Mouse (Mus musculus): ENCODE results near the gene Zbtb32. TPM values are rescaled to one million over a fixed set of nuclear protein-coding genes. Genes with fewer than 3 reads are reported as not detected.

Zbtb32 gene
- polyA plus RNA-seq, 1 experiment: not detected

GRCm38 (mm10) chr7:30550603-30551002, 48.1 kb downstream of the Zbtb32 start:
- peaks cover 3% of the 10 kb centered on the region for H3K4me1 ChIP-seq (ENCODE audit: control insufficient read depth, insufficient read depth, insufficient read length, low read length)
- H3K27ac ChIP-seq (replicated peaks; ENCODE audit: low read depth, low read length): no peak overlapping the region

GRCm38 (mm10) chr7:30549880-30550279, 48.8 kb downstream of the Zbtb32 start:
- Histone ChIP-seq H3K27ac (replicated peaks; ENCODE audit: low read depth, low read length) (no peak overlapping the region), H3K4me1 (ENCODE audit: control insufficient read depth, insufficient read depth, insufficient read length, low read length) (peaks cover 3% of the 10 kb centered on the region), H3K4me3 (ENCODE audit: insufficient read depth, low read depth, low read length) (no peak overlapping the region)

More at GRCm38 (mm10) chr7:30550603-30551002, 48.1 kb downstream of the Zbtb32 start:
- no peak overlapping the region for H3K4me3 ChIP-seq (ENCODE audit: insufficient read depth, low read depth, low read length)

GRCm38 (mm10) chr7:30544327-30544726, 54.4 kb downstream of the Zbtb32 start:
- Histone ChIP-seq H3K4me3 (ENCODE audit: insufficient read depth, low read depth, low read length) (no peak overlapping the region), H3K4me1 (ENCODE audit: control insufficient read depth, insufficient read depth, insufficient read length, low read length) (no peaks in the 10 kb centered on the region), H3K27ac (replicated peaks; ENCODE audit: low read depth, low read length) (no peak overlapping the region)

- H3K4me1 ChIP-seq (ENCODE audit: control insufficient read depth, insufficient read depth, insufficient read length, low read length): no peaks in the 10 kb centered on the region
- H3K27ac ChIP-seq (replicated peaks; ENCODE audit: low read depth, low read length): no peak overlapping the region
- H3K4me3 ChIP-seq (ENCODE audit: insufficient read depth, low read depth, low read length): no peak overlapping the region
These were observed 58.1 kb downstream of the Zbtb32 start for GRCm38 (mm10) chr7:30540572-30540971.

Other genes with a start within 250 kb of the Zbtb32 start
- gene Lrfn3, start 236.1 kb downstream of the Zbtb32 start, polyA plus RNA-seq (2012; ENCODE audit: insufficient read depth, insufficient read length, missing spikeins): 0.67 and 2.4 TPM in 2 replicates
- gene Tyrobp, start 185.1 kb downstream of the Zbtb32 start, polyA plus RNA-seq (2012; ENCODE audit: insufficient read depth, insufficient read length, missing spikeins): 34.6 and 43.0 TPM in 2 replicates
- gene Hcst, start 179.1 kb downstream of the Zbtb32 start, polyA plus RNA-seq (2012; ENCODE audit: insufficient read depth, insufficient read length, missing spikeins): 2.5 and 2.8 TPM in 2 replicates
- 0.67 and 1.6 TPM in 2 replicates for gene Nfkbid, start 177.2 kb downstream of the Zbtb32 start, polyA plus RNA-seq (2012; ENCODE audit: insufficient read depth, insufficient read length, missing spikeins)
- 0.44 and 0.92 TPM in 2 replicates for gene Aplp1, start 153.4 kb downstream of the Zbtb32 start, polyA plus RNA-seq (2012; ENCODE audit: insufficient read depth, insufficient read length, missing spikeins)
- gene Kirrel2, start 141.2 kb downstream of the Zbtb32 start, polyA plus RNA-seq (2012; ENCODE audit: insufficient read depth, insufficient read length, missing spikeins): not detected in 2 replicates
- gene Nphs1, start 140.6 kb downstream of the Zbtb32 start, polyA plus RNA-seq (2012; ENCODE audit: insufficient read depth, insufficient read length, missing spikeins): not detected in 2 replicates
- not detected in 2 replicates for gene Prodh2, start 105.3 kb downstream of the Zbtb32 start, polyA plus RNA-seq (2012; ENCODE audit: insufficient read depth, insufficient read length, missing spikeins)
- 0.40 TPM in 1 of 2 replicates, not detected in the other for gene Arhgap33, start 63.8 kb downstream of the Zbtb32 start, polyA plus RNA-seq (2012; ENCODE audit: insufficient read depth, insufficient read length, missing spikeins)
- gene Hspb6, start 46.7 kb downstream of the Zbtb32 start, polyA plus RNA-seq (2012; ENCODE audit: insufficient read depth, insufficient read length, missing spikeins): 49.1 and 64.2 TPM in 2 replicates
- gene Proser3, start 46.6 kb downstream of the Zbtb32 start, polyA plus RNA-seq (2012; ENCODE audit: insufficient read depth, insufficient read length, missing spikeins): 0.95 and 4.2 TPM in 2 replicates
- gene Lin37, start 39.1 kb downstream of the Zbtb32 start, polyA plus RNA-seq (2012; ENCODE audit: insufficient read depth, insufficient read length, missing spikeins): 19.5 and 23.1 TPM in 2 replicates
- 59.1 and 65.5 TPM in 2 replicates for gene U2af1l4, start 35.6 kb downstream of the Zbtb32 start, polyA plus RNA-seq (2012; ENCODE audit: insufficient read depth, insufficient read length, missing spikeins)
- 0.91 and 5.5 TPM in 2 replicates for gene Gm49396, start 35.6 kb downstream of the Zbtb32 start, polyA plus RNA-seq (2012; ENCODE audit: insufficient read depth, insufficient read length, missing spikeins)
- 177 and 187 TPM in 2 replicates for gene Psenen, start 35.3 kb downstream of the Zbtb32 start, polyA plus RNA-seq (2012; ENCODE audit: insufficient read depth, insufficient read length, missing spikeins)
- gene Igflr1, start 33.5 kb downstream of the Zbtb32 start, polyA plus RNA-seq (2012; ENCODE audit: insufficient read depth, insufficient read length, missing spikeins): not detected in 2 replicates
- gene Kmt2b, start 10.2 kb downstream of the Zbtb32 start, polyA plus RNA-seq (2012; ENCODE audit: insufficient read depth, insufficient read length, missing spikeins): 7.1 and 16.1 TPM in 2 replicates
- not detected in 2 replicates for gene Upk1a, start 13.9 kb upstream of the Zbtb32 start, polyA plus RNA-seq (2012; ENCODE audit: insufficient read depth, insufficient read length, missing spikeins)
- 5,485 and 5,752 TPM in 2 replicates for gene Cox6b1, start 27.2 kb upstream of the Zbtb32 start, polyA plus RNA-seq (2012; ENCODE audit: insufficient read depth, insufficient read length, missing spikeins)
- not detected in 2 replicates for gene Etv2, start 36.9 kb upstream of the Zbtb32 start, polyA plus RNA-seq (2012; ENCODE audit: insufficient read depth, insufficient read length, missing spikeins)
- 24.5 and 39.6 TPM in 2 replicates for gene Rbm42, start 51.4 kb upstream of the Zbtb32 start, polyA plus RNA-seq (2012; ENCODE audit: insufficient read depth, insufficient read length, missing spikeins)
- 2.3 and 2.9 TPM in 2 replicates for gene Haus5, start 66.1 kb upstream of the Zbtb32 start, polyA plus RNA-seq (2012; ENCODE audit: insufficient read depth, insufficient read length, missing spikeins)
- not detected in 2 replicates for gene Pmis2, start 72.7 kb upstream of the Zbtb32 start, polyA plus RNA-seq (2012; ENCODE audit: insufficient read depth, insufficient read length, missing spikeins)
- not detected in 2 replicates for gene 2200002J24Rik, start 100.0 kb upstream of the Zbtb32 start, polyA plus RNA-seq (2012; ENCODE audit: insufficient read depth, insufficient read length, missing spikeins)
- not detected in 2 replicates for gene Atp4a, start 113.3 kb upstream of the Zbtb32 start, polyA plus RNA-seq (2012; ENCODE audit: insufficient read depth, insufficient read length, missing spikeins)
- 209 and 275 TPM in 2 replicates for gene Tmem147, start 130.6 kb upstream of the Zbtb32 start, polyA plus RNA-seq (2012; ENCODE audit: insufficient read depth, insufficient read length, missing spikeins)
- not detected in 2 replicates for gene Gapdhs, start 144.8 kb upstream of the Zbtb32 start, polyA plus RNA-seq (2012; ENCODE audit: insufficient read depth, insufficient read length, missing spikeins)
- gene Sbsn, start 152.6 kb upstream of the Zbtb32 start, polyA plus RNA-seq (2012; ENCODE audit: insufficient read depth, insufficient read length, missing spikeins): 12.3 and 18.2 TPM in 2 replicates
- gene Dmkn, start 164.8 kb upstream of the Zbtb32 start, polyA plus RNA-seq (2012; ENCODE audit: insufficient read depth, insufficient read length, missing spikeins): 7.4 and 7.8 TPM in 2 replicates
- gene Krtdap, start 189.0 kb upstream of the Zbtb32 start, polyA plus RNA-seq (2012; ENCODE audit: insufficient read depth, insufficient read length, missing spikeins): 11.5 and 15.2 TPM in 2 replicates
- gene Ffar2, start 224.9 kb upstream of the Zbtb32 start, polyA plus RNA-seq (2012; ENCODE audit: insufficient read depth, insufficient read length, missing spikeins): 4.8 and 7.4 TPM in 2 replicates

All from brown adipose tissue, adult 24 weeks (tissue).